Mouse (Mus musculus) cerebellum, adult 2 months (tissue): ENCODE measurements at regions not wholly inside any gene's neighbourhood (a gene's known extent, or its start where the extent isn't known, plus 50 kb on each side); places are given as distances from the start of the nearest gene placed in this dataset.

Experiments
- CTCF ChIP-seq: fragments of 200-500 bp; IDR thresholded peaks from 2 replicates; pipeline ENCODE4 v1.5.1; 2011; ENCODE audit warnings: low read depth, mild to moderate bottlenecking, control low read depth, low read length, moderate library complexity, borderline replicate concordance; ENCODE audit not compliant: insufficient read depth
- POLR2A ChIP-seq: fragments of 200-500 bp; IDR thresholded peaks from 2 replicates; pipeline ENCODE4 v1.6.1; 2011; ENCODE audit warnings: low read length, control low read depth, borderline replicate concordance; ENCODE audit not compliant: insufficient read depth

- TF ChIP-seq CTCF = no peak
- TF ChIP-seq POLR2A = no peak
Observed at GRCm38 (mm10) chrX:10878922-10879321, 164.1 kb downstream of the Mid1ip1 start.
